Mouse (Mus musculus): ENCODE measurements at regions not wholly inside any gene's neighbourhood (a gene's known extent, or its start where the extent isn't known, plus 50 kb on each side); places are given as distances from the start of the nearest gene placed in this dataset.

DNA sequence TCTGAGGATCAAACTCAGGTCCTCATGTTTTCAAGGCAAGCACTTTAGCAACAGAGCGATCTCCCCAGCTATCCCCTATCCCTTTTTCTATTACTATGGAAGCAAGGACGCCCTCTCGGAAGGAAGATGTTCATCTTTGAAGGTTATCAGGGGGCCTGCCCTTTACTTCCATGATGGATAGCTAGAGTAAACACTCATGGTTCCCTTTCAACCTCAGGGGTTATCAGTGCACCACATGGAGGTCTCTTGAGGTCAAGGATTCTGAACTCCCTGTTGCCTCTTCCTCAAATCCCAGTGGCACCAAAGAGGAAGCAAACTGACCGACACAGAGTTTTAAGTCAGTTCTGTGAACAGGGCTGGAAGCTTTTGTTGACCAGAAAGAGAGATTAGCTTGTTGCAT lies 59.6 kb upstream of the Cd28 start:
- Histone ChIP-seq H3K27me3 (ENCODE audit: control insufficient read depth, insufficient read depth, low read length) (no peaks in the 10 kb centered on the region), H3K4me1 (ENCODE audit: control insufficient read depth, insufficient read depth, insufficient read length) (peaks cover 4% of the 10 kb centered on the region; the same call in 1 of the 2 replicates), H3K27ac (ENCODE audit: insufficient read depth, low read length) (no peak overlapping the region), H3K36me3 (ENCODE audit: control insufficient read depth, insufficient read depth, low read length) (no peaks in the 10 kb centered on the region), H3K4me3 (ENCODE audit: extremely low read depth, insufficient read depth, insufficient read length) (no peak overlapping the region)
- 77% methylated on average over 4 of the region's 4 CpGs for WGBS
- DNase-seq (ENCODE audit: low read depth in 1 of 2, low spot score in 2 of 2) = no peak
- no peak for TF ChIP-seq POLR2A (IDR thresholded peaks at IDR 0.05; ENCODE audit: low read depth, low read length)
- no peak for TF ChIP-seq CTCF (IDR thresholded peaks at IDR 0.05; ENCODE audit: extremely low read depth, insufficient read depth, insufficient read length, insufficient replicate concordance)

DNA sequence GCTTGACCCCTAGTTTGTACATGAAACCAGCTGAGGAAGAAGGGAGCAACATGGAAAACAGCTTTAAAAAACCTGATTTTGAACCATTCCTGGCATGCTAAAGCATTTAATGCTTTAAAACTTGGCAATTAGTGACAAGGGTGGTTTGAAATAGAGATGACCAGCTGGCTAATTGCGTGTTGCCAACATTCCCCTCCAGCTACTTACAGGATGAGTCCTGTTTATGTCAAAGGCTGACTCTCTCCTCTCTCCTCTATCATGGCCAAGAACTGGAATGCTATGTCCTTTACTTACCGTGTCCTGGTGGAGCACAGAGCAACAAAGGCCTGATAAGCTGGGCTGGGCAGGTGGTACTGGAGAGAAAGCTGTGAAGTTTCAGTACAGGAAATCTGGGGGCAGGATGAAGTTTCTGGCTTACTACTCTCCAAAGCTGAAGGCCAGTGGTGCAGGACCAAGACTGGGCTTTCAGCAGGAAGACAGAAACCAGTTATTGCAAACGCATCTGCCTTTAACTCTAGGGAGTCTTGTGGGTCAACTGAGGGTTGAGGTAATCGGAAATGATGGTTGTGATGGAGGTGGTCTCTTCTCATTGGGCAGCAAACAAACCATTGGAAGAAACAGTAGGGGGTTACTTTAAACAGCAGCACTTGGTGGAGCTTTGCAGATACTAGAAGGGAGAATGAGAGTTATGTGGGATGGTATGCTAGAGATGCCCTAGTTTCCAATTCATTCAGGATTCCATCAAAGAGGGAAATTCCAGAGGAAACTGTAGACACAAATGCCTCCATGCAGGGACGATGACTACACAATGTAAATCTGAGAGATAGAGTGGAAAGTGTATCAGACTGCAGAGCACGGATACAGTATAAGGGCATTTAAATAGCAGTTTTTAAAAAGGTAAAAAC lies 60.7 kb upstream of the Cd28 start:
- Histone ChIP-seq H3K4me1 (ENCODE audit: control insufficient read depth, insufficient read depth, insufficient read length) (peaks cover 4% of the 10 kb centered on the region; the same call in 1 of the 2 replicates), H3K27me3 (ENCODE audit: control insufficient read depth, insufficient read depth, low read length) (no peaks in the 10 kb centered on the region), H3K4me3 (ENCODE audit: extremely low read depth, insufficient read depth, insufficient read length) (no peak overlapping the region), H3K27ac (ENCODE audit: insufficient read depth, low read length) (0 out of 2 replicates have a peak overlapping the region, but pooled peaks have one; percentile 42), H3K36me3 (ENCODE audit: control insufficient read depth, insufficient read depth, low read length) (no peaks in the 10 kb centered on the region)
- no peak for DNase-seq (ENCODE audit: low read depth in 1 of 2, low spot score in 2 of 2)
- WGBS = 89% methylated on average over 6 of the region's 6 CpGs
- no peak for TF ChIP-seq CTCF (IDR thresholded peaks at IDR 0.05; ENCODE audit: extremely low read depth, insufficient read depth, insufficient read length, insufficient replicate concordance)
- TF ChIP-seq POLR2A (IDR thresholded peaks at IDR 0.05; ENCODE audit: low read depth, low read length) = no peak

DNA sequence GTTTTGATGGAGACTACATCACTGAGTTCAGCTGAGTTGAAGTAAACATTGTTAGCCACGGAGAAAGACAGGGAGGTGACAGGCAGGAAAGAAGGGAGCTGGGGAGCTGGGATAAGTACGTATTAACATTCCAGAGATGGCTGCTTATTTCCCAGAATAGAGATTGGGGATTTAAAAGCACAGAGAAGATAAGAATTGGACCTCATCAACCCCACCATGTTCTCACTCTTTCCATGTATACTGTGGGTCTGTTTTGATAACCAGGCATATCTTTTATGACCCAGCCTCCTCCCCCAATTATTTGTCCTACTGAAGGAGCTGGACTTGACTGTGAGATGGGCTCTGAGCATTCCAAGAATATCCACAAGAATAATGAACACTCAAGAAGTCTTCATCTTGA lies 61.4 kb upstream of the Cd28 start:
- TF ChIP-seq POLR2A (IDR thresholded peaks at IDR 0.05; ENCODE audit: low read depth, low read length) (no peak), CTCF (IDR thresholded peaks at IDR 0.05; ENCODE audit: extremely low read depth, insufficient read depth, insufficient read length, insufficient replicate concordance) (no peak)
- WGBS = 90% methylated on average over 2 of the region's 2 CpGs
- H3K4me3 ChIP-seq (ENCODE audit: extremely low read depth, insufficient read depth, insufficient read length) = no peak overlapping the region
- H3K27ac ChIP-seq (ENCODE audit: insufficient read depth, low read length) = no peak overlapping the region
- no peaks in the 10 kb centered on the region for H3K36me3 ChIP-seq (ENCODE audit: control insufficient read depth, insufficient read depth, low read length)
- H3K27me3 ChIP-seq (ENCODE audit: control insufficient read depth, insufficient read depth, low read length) = no peaks in the 10 kb centered on the region
- H3K4me1 ChIP-seq (ENCODE audit: control insufficient read depth, insufficient read depth, insufficient read length) = peaks cover 4% of the 10 kb centered on the region; the same call in 1 of the 2 replicates
- no peak for DNase-seq (ENCODE audit: low read depth in 1 of 2, low spot score in 2 of 2)

DNA sequence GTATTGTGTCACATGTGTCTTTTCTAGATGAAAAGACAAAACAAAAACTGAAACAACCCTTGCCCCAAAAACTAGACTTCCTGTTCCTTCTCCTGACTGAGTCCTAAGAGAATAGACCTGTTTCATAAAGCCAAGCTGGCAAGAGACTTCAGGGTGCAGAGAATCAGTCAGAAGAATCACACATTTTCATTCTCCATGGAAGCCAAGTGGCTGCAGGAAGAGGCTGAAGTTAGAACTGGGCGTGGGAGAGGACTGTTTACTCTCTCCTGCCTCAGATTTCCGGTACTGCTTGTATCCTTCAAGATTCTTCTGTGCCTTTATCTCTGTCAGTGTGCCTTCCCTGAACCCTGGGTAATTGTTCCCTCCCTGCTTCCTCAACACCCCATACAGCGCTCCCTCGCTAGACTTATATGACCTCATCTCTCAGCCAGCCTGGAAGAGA lies 64.0 kb upstream of the Cd28 start:
- no peak for DNase-seq (ENCODE audit: low read depth in 1 of 2, low spot score in 2 of 2)

DNA sequence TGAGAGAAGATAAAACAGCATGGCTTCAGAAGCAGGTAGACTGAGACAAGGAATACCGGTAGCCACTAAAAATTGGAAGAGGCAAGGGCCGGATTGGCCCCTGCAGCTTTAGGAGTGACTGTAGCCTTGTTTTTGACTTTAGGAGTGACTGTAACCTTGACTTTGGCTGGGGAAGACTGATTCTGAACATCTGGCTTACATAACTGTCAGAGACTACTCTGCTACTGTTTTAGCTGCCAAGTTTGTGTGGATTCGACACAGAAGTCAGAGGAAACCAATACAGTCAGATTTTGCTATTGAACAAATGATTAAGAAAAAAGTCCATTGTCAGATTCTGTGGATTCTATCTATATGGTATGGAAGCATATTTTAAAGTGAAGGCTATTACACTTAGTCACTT lies 66.4 kb upstream of the Cd28 start:
- no peaks in the 10 kb centered on the region for H3K36me3 ChIP-seq (ENCODE audit: control insufficient read depth, insufficient read depth, low read length)
- no peak for DNase-seq (ENCODE audit: low read depth in 1 of 2, low spot score in 2 of 2)
- TF ChIP-seq POLR2A (IDR thresholded peaks at IDR 0.05; ENCODE audit: low read depth, low read length) = no peak
- TF ChIP-seq CTCF (IDR thresholded peaks at IDR 0.05; ENCODE audit: extremely low read depth, insufficient read depth, insufficient read length, insufficient replicate concordance) = no peak
- H3K27me3 ChIP-seq (ENCODE audit: control insufficient read depth, insufficient read depth, low read length) = no peaks in the 10 kb centered on the region
- H3K4me1 ChIP-seq (ENCODE audit: control insufficient read depth, insufficient read depth, insufficient read length) = peaks cover 2% of the 10 kb centered on the region; the same call in 1 of the 2 replicates
- 90% methylated on average over 3 of the region's 3 CpGs for WGBS
- H3K4me3 ChIP-seq (ENCODE audit: extremely low read depth, insufficient read depth, insufficient read length) = no peak overlapping the region
- no peak overlapping the region for H3K27ac ChIP-seq (ENCODE audit: insufficient read depth, low read length)

More for the DNA sequence above, 64.0 kb upstream of the Cd28 start:
- no peaks in the 10 kb centered on the region for H3K36me3 ChIP-seq (ENCODE audit: control insufficient read depth, insufficient read depth, low read length)
- 65% methylated on average over 4 of the region's 4 CpGs for WGBS
- H3K4me1 ChIP-seq (ENCODE audit: control insufficient read depth, insufficient read depth, insufficient read length) = peaks cover 2% of the 10 kb centered on the region; the same call in 1 of the 2 replicates
- H3K27me3 ChIP-seq (ENCODE audit: control insufficient read depth, insufficient read depth, low read length) = no peaks in the 10 kb centered on the region
- H3K4me3 ChIP-seq (ENCODE audit: extremely low read depth, insufficient read depth, insufficient read length) = no peak overlapping the region
- no peak overlapping the region for H3K27ac ChIP-seq (ENCODE audit: insufficient read depth, low read length)
- TF ChIP-seq POLR2A (IDR thresholded peaks at IDR 0.05; ENCODE audit: low read depth, low read length) = no peak

DNA sequence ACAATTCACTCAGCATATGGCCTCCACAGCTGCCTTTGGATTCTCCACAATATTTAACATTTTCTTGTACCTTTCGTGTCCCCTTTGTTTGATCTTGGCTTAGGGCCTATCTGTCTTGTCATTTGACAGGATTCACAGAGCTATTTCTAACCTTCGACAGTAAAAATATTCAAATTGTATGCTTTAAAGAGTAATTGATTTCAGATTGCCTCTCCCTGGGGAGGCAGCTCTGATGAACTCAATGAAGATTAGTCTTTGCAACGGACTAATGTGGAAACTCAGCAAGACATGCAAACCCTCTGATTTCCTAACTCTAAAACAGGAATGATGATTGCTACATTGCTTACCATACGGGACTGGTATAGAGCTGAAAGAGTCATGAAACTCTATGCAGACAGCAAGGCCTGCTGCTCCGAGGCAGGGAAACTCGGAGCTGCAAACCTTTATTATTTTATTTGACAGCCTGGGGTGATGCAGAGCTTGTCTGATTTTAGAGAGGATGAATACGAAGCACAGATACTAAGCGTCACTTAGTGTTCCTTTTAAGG lies 67.2 kb upstream of the Cd28 start:
- no peak for TF ChIP-seq POLR2A (IDR thresholded peaks at IDR 0.05; ENCODE audit: low read depth, low read length)
- no peak for TF ChIP-seq CTCF (IDR thresholded peaks at IDR 0.05; ENCODE audit: extremely low read depth, insufficient read depth, insufficient read length, insufficient replicate concordance)
- DNase-seq (ENCODE audit: low read depth in 1 of 2, low spot score in 2 of 2) = no peak
- no peaks in the 10 kb centered on the region for H3K36me3 ChIP-seq (ENCODE audit: control insufficient read depth, insufficient read depth, low read length)
- peaks cover 2% of the 10 kb centered on the region; the same call in 1 of the 2 replicates for H3K4me1 ChIP-seq (ENCODE audit: control insufficient read depth, insufficient read depth, insufficient read length)
- H3K27ac ChIP-seq (ENCODE audit: insufficient read depth, low read length) = no peak overlapping the region
- H3K4me3 ChIP-seq (ENCODE audit: extremely low read depth, insufficient read depth, insufficient read length) = no peak overlapping the region
- H3K27me3 ChIP-seq (ENCODE audit: control insufficient read depth, insufficient read depth, low read length) = no peaks in the 10 kb centered on the region
- 90% methylated on average over 8 of the region's 8 CpGs for WGBS

DNA sequence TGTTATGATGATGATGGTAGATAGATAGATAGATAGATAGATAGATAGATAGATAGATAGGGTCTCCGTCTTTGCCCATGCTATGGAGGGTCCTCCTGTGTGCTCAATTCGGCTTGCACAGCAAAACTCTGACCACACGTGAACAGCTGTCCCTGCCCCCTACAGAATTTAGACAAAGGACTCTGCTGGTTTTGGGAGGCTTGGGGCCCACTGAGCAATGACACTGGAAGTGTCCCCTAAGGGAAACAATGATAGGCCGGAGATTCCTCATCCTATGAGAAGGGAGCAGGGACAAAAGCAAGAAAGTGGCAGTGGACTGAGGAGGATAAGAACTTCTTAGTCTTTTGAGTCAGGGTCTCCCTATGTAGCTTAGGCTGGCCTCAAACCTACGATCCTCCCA lies 69.8 kb upstream of the Cd28 start:
- WGBS = 91% methylated on average over 5 of the region's 5 CpGs
- H3K36me3 ChIP-seq (ENCODE audit: control insufficient read depth, insufficient read depth, low read length) = no peaks in the 10 kb centered on the region
- no peaks in the 10 kb centered on the region for H3K4me1 ChIP-seq (ENCODE audit: control insufficient read depth, insufficient read depth, insufficient read length)
- H3K27me3 ChIP-seq (ENCODE audit: control insufficient read depth, insufficient read depth, low read length) = no peaks in the 10 kb centered on the region
- H3K4me3 ChIP-seq (ENCODE audit: extremely low read depth, insufficient read depth, insufficient read length) = no peak overlapping the region
- H3K27ac ChIP-seq (ENCODE audit: insufficient read depth, low read length) = no peak overlapping the region
- DNase-seq (ENCODE audit: low read depth in 1 of 2, low spot score in 2 of 2) = no peak
- TF ChIP-seq POLR2A (IDR thresholded peaks at IDR 0.05; ENCODE audit: low read depth, low read length) (no peak), CTCF (IDR thresholded peaks at IDR 0.05; ENCODE audit: extremely low read depth, insufficient read depth, insufficient read length, insufficient replicate concordance) (no peak)
